Mouse (Mus musculus) monocyte, adult 5-6 weeks (primary cell): ENCODE data around the gene Slc44a1. TPM values are rescaled to one million over a fixed set of nuclear protein-coding genes. Genes with fewer than 3 reads are reported as not detected.

ENCODE experiments used
- ATAC-seq: fragments of 153-309, 156-312 bp; replicated peaks from 2 replicates; pipeline ENCODE4 v1.8.0; 2017; ENCODE audit warnings: mild to moderate bottlenecking; ENCODE audit not compliant: low TSS enrichment, insufficient number of reproducible peaks, severe bottlenecking, poor library complexity, low FRiP score
- total RNA-seq: library from RNA; stranded (forward); fragments of 200-1000, 200-491, 200-594 nt; gene quantifications from 3 replicates; pipeline ENCODE4 v1.2.3, GENCODE M21; 2017

The Slc44a1 gene
- total RNA-seq, 1 experiment from 2014 or later, result 11.0 TPM

DNA sequence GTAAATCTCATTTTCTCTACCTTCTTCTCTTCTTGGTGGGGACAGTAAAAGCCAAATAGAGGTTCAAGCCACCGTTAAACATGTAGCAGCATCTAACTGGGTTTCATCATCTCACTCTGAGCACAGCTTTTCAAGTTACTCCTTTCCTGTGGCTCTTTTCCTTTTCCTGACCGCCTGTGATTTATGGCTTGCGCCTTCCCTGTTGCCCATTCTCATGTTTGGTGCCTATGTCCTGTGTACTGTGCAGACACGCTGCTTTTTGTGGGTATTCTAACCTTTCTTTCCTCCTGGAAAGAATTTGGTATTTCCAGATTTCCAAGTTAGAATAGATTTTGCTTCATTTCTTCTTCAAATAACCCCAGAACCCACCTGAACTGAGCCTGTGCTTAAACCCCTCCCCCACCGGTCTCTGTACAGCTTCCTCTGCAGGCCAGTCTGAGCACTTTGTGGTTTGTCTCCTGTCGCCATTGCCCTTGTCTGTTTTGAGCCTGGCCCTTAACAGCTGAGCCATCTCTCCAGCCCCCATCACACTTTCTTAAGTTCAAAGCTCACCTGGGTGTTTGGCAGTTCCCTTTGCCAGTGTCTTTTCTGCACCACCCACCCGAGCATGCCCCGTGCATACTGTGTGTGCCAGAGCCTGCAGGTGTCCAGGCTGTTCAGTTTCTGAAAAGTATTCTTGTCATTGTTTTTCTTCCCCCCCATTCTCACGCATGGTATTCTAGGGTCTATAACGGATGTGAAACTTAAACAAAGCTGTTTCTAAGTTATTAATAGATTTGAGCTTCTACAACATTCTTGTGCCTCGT lies 73.3 kb downstream of the Slc44a1 start:
- no peak for ATAC-seq

DNA sequence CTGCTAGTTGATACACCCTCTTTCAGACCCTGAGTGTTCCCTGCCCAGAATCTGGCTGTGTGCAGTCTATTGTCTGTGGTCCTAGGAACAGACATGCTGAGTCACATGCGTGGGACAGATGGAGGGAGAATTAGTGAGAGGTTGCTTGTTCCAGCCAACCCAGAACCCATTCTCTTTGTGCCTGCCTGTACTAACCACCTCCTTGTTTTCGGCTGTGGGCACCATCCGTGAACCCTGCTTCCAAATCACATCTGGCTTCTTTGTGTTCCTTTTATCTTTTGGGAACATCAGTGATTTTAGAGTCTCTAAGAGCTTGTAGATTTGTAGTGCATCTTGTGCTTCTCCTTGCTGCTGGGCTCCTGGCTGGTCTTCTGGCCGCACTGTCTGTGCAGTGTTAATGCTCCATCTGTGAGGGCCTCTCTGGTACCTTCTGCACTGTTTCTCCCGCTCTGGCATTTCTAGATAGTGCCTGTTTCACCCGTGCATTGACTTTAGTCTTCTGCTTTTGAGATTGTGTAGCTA lies 75.9 kb downstream of the Slc44a1 start:
- no peak for ATAC-seq

DNA sequence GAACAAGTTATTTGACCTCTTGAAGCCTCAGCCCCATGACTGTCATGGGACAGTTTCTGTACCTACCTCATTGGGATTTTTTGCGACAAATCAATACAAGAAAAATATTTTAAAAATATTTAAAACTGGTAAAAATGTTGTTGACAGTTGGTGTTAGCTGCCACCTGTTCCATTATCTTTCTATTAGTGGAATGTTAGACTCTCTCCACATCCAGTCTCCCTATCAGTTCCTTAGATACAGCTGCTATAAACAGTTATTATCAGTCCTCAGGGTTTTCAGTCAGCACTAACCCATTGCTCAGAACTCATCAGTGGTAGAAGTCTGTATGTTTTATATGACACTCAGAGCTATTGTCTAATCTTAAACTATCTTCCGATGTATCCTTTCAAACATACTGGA lies 79.2 kb downstream of the Slc44a1 start:
- ATAC-seq, result no peak

DNA sequence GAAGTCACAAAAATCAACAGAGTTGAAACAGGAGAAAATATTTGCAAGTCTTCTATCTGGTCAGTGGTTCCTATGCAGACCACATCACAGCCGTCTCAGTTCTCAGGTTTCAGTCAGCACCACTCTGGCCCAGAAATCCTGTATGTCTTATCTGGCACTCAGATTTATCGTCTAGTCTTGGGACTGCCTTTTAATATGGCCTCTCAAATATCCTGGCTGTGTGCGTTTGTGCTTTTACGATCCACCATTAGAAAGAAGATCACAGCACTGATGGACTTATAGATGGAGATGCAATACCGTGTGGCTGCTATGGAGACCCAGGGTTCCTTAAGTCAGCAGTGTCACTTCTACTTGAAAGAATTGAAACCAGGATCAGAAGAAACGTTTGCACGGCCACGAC lies 80.8 kb downstream of the Slc44a1 start:
- ATAC-seq, result no peak

DNA sequence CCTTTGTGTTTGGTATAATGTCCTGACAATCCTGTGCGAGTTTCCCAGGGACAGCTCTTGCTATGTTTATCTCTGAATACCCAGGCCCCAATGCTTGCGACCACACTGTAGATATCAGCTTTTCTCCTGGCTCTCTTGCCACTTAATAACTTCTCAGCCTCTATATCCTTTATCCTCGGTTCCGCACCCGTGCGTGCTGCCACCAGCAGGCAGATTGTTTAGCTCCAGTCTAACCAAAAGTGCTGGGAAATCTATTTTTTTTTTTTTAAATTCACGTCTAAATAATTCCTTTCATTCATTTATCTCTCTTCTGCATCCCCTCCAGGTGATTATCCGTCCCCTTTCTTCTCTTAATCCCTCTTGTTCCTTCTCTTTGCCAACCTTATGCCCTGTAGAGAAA lies 82.4 kb downstream of the Slc44a1 start:
- no peak for ATAC-seq

DNA sequence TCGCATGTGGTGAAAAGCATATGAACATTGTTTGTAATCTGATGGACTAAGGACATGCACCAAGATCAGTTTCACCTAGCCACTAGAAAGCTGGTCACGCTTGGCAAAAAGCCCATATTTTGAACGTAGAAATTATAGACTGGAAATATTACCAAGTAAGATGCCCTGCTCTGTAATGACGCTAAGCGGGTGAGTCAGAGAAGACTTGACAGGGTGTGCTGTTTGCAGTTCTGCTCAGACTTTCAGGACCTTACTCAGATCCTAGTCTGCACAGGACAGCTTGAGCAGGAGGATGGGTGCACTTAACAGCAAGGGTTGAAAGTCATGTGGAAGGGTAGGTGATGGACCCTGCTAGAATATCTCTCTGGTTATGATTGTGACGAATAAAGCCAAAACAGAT lies 85.3 kb downstream of the Slc44a1 start:
- ATAC-seq, result no peak

DNA sequence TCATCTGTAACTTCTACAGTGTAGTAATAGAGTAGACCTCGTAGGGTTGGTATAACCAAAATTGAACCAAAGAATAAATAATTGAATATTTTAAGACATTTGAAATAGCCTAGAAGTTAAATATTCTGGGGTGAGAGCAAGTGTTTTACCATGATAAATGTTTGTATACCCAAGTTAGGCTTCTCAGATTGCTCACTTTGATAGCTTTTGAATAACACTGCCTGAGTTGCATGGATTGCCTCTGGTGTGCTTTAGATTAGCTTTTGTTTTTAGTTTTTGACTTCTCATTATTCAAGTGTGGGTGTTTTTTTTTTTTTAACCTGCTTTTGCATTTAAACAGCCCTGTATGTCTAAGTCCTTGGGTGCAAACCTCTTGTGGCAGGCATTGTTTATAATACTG lies 85.8 kb downstream of the Slc44a1 start:
- no peak for ATAC-seq

DNA sequence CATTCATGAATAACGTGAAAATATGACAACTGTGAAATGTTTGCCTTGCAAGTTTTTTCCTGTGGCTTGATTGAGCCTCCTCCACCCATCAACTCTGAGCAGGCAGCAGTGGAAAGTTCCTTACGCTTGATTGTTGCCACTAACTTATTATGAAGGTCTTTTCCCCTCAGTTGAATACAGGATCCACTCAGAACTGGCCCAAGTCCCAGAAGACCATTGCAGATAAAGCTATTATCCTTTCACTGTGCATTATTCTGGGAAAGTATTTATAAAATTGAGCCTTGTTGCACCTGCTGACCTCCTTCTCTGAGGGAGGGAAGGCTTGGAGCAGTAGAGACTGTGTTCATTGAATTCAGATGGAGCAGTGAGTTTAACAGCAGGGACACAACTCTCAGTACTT lies 86.2 kb downstream of the Slc44a1 start:
- no peak for ATAC-seq

DNA sequence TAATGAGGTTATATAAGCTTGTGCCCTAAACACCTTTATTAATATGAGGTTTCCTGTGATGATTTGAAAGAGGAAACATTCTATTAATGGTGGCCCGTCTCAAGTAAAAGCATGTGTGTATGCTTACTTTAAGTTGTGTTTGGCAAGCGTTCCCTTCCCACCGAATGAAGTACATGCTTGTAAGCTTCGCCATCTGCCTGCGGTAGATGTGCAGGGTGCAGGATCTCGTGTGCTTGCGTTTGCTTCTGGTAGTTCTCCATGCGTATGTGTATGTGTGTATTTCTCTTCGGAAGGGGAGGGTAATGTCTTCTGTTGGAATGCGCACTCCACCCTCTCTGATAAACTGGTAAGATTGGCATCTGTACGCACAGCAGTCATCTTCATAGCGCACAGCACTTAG lies 95.6 kb downstream of the Slc44a1 start:
- ATAC-seq, result no peak

DNA sequence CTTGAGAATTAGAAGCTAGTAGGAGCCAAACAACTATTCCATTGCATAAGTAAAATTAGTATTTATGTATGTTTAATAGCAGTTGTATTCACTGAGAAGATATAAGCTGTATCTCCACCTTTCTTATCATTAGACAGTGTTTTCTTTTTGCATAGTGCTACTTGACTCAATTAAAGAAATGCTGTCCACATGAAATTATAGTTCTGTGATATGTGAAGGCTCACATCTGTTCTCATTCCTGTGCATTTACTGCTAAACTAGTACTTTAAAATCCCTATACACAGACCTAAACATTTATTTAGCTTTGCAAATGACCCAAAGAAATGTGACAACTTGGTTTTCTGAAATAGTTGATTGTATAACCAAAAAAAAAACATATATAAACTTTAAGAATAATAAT lies 96.9 kb downstream of the Slc44a1 start:
- no peak for ATAC-seq

DNA sequence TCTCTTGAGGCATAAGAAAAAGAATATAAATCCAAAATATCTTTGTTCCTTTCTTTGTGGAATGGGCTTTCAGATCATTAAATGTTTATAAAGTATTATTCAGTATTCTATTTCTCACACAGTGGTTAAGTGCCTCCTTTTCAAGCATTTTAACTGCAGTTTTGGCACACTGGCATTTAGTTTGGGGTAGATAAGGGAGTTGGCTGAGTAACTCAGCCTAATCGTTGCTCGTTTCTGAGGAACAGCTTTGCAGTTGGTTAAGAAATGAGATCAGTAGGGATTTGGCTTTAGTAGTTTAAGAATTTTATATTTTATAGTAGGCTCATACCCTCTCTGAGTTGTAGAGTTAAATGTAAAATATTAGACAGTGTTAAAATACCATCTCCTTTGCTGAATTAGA lies 97.3 kb downstream of the Slc44a1 start:
- ATAC-seq, result no peak

DNA sequence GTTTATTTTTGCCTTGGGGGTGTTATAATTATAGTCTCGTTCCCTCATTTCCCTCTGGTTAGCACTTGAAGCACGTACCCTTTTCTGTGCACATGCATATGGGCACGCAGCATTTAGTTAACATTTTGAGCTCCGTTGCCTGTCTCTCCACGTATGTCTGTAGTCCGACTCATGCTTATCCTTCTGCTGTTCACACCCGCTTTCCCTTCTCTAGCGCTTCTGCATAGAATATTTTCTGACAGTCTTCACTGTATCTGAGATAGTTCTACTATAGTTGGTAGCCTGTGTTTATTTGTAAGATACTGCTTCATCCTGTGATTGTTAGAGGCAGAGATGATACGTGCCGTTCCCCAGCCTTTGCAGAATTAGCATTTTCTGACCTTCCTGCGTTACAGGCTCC lies 98.4 kb downstream of the Slc44a1 start:
- no peak for ATAC-seq

DNA sequence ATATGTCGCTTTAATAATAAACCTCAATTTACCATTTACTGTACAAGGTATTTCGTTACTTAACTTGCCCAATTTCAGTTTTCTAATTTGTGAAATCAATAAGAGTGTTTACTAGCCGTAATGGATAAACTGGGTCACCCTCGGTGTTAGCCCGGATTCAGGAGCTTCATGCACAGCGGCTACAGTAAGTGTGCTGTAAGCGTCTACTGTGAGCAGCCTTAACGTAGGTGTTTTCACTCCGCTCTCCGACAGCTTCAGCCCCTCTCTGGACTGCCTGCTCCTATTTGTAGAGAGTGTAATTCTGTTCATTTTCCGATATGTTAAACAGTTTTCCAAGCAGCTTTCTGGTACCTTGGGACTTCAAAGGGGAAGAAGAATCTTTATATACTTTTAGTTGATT lies 99.7 kb downstream of the Slc44a1 start:
- no peak for ATAC-seq

DNA sequence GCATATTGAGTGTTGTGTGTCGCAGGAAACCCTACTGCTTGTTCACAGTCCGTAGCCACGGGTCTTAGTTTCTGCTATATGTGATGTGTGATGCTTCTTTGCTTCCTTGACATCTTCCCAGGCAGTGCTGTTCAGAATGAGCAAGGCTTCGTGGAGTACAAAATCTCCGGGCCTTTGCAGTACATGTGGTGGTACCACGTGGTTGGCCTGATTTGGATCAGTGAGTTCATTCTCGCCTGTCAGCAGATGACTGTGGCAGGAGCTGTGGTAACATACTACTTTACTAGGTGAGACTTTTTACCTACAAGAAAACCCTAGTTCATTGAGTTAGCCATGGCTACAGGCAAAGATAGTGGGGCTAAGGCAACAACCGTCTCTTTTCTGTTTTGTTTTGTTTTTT lies 103.2 kb downstream of the Slc44a1 start:
- ATAC-seq, result no peak

DNA sequence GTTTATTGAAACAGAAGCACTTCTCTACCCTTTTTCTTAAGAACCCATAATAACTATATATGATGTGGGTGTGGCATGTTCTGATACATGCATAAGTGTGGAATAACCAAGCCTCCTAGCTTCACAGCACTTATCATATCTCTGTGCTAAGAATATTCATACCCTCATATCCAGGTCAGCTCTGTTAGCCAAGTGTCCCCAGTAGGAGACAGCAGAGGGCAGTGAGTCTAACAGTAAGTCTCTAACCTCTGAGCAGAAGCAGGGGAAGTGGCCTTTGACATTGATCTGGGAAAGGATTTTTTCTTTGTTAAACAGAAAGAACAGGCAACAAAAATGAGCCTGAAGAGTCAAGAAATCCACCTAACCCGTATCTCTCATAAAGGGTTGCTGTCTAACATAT lies 104.7 kb downstream of the Slc44a1 start:
- no peak for ATAC-seq

DNA sequence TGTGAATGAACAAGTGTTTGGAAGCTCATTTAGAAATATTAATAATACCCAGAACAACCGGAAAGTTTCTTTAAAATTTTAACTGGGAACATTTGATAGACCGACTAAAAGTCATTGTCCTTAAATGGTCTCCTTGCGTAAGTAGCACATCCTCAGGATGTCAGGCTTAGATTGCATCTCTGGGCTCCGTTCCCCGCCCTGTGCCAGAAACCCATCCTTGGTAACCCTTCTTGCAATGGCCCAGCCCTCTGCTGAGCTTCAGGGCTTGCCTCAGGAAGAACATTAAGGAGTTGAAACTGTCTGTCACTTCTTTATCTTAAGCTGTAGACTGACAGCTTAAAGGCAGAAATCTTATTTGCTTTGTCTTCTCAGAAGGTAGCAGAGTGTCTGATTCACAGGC lies 107.2 kb downstream of the Slc44a1 start:
- ATAC-seq, result no peak

DNA sequence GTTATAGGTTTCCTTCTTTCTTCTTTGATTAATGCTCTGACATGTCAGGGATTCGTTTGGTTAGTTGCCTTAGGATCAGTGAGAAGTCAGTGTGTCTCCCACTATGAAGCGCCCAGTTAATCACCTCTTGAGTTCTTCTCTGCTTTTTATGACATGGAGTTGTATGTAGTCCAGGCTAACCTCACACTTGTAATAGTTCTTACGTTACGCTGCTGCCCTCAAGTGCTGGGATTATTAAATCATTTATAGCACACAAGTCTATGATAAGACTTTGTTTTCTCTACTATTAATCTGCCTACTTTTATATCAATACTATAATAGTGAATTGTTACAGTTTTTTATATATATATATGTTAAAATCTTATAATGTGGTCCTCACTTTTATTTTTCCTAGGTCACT lies 109.2 kb downstream of the Slc44a1 start:
- no peak for ATAC-seq

DNA sequence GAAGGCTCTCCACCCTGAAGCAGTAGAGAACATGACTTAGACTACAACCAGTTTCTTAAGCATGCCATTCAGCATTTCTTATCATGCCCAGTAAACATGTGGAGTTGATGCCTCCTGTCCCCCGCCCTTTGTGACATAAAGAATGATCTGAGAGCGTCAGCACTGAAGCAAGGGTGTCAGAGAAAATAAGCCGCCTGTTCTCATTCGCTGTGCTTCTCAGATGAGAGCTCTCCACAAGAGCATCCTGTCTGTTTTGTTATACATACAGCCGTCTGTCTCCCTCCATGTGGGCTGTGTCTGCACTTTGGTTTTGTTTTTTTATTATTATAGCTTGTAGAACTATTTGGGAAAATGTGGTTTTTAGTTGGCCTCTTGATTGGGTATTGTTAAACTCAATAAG lies 124.4 kb downstream of the Slc44a1 start:
- ATAC-seq, result no peak

DNA sequence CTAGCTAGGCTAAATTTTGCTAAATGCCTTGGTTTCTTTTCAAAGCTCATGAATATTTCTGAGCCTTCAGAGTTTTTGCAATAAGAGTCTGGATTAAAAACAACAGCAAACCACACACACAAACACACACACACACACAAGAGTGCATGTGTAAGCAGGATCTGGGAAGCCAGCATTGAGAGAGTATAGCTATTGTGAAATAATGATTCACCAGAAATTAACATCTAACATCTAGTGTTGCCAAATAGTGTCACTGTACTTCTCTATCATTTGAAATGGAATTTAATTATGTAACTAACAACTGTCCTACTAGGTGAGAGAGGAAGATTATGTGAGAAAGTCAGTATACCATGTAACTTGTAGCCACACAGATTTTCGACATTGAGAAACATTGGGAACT lies 126.9 kb downstream of the Slc44a1 start:
- no peak for ATAC-seq

DNA sequence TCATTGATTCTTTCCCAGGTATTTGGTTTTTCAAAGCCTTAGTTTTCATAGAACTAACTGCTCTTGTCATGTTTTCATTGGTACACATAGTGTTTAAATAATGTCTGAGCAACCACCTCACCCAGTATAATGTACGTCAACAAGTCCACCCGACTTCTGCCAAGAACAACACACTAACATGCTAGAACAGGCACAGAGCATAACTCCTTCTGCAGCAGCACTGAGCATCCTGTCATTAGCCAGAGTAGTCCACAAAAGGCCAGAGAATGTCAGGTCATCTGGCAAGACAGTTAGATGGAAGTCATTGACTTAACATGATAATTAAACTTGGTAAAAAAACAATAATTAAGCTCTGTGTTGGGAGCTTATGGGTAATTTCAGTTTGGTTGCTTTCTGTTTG lies 135.3 kb downstream of the Slc44a1 start:
- ATAC-seq, result no peak

DNA sequence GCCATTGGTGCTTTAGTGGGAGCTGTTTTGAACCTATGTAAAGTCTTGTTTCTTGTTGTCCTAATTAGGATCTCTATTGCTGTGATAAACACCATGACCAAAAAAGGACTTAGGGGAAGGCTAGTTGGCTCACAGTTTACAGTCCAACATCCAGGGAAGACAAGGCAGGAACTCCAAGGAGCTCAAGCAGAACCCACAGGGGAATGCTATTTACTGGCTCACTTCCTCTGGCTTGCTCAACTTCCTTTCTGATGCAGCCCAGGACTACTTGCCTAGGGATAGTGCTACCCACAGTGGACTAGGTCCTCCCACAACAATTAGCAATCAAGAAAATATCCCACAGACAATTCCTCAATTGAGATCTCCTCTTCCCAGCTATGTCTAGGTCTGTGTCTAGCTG lies 147.5 kb downstream of the Slc44a1 start:
- no peak for ATAC-seq
